Comparison of ENCODE assay signal across 13 mouse cellular contexts in the genomic region with DNA sequence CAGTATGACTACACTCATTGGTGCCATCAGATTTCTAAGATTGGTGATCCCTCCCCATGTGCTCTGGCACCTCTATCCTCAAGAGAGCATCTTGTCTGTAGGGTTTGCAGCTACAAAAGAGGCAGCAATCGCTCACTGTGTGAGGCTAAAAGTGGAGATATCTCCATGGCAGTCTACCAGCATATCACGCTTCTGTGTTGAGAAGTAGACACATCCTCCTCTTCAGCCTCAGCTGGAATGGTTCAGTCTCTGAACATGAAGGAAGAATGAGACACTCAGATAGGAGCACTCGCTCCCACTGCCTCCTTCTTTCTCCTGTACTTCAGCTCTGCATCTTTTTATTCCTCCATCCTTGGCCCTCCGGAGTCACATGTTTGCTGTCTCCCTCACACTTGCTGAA.
"Had no signal": no experiment of that assay in that cellular context is flagged by ENCODE, and none has a peak within 500 bp of the region (broad histone marks: within the 10 kb centered on the region; RNA-seq: fewer than 3 reads in every experiment).

No protein-coding gene starts in this region.

- ATAC-seq: midbrain, embryonic 16.5 days had no signal

- DNase-seq: lung, adult 18-20 months; lung, embryonic 14.5 days; lung, postnatal 10 days; lung, postnatal 4 days; midbrain, embryonic 14.5 days; retina, postnatal 1 day; right cerebral cortex, postnatal 14 days; right cerebral cortex, postnatal 4 days; spleen, adult 18-20 months; thymus, adult 2 months; thymus, postnatal 25 days; thymus, postnatal 4 days had no signal
